Mouse (Mus musculus) cerebellum, adult 2 months (tissue): ENCODE measurements at regions not wholly inside any gene's neighbourhood (a gene's known extent, or its start where the extent isn't known, plus 50 kb on each side); places are given as distances from the start of the nearest gene placed in this dataset.

Source experiments
- DNase-seq, 2 experiments: peaks; one replicate each; pipeline ENCODE4 v3.0.0; 2021
- H3K27ac ChIP-seq: fragments of 200-500 bp; 2 replicates; pipeline ENCODE4 v1.5.1; 2012; ENCODE audit warnings: low read length, control low read depth, inconsistent platforms; ENCODE audit not compliant: insufficient read depth
- H3K27me3 ChIP-seq: fragments of 200-500 bp; 2 replicates; pipeline ENCODE4 v1.6.1; 2012; ENCODE audit warnings: inconsistent platforms, mild to moderate bottlenecking, low read length, moderate library complexity; ENCODE audit not compliant: control insufficient read depth, insufficient read depth
- H3K4me1 ChIP-seq: fragments of 200-500 bp; 2 replicates; pipeline ENCODE4 v1.6.1; 2011; ENCODE audit warnings: low read length; ENCODE audit not compliant: control insufficient read depth, insufficient read depth
- H3K4me3 ChIP-seq: fragments of 200-500 bp; replicated peaks from 2 replicates; pipeline ENCODE3; 2011; ENCODE audit warnings: mild to moderate bottlenecking, low read depth, low read length, control low read depth; ENCODE audit not compliant: insufficient read depth
- CTCF ChIP-seq: fragments of 200-500 bp; IDR thresholded peaks from 2 replicates; pipeline ENCODE4 v1.5.1; 2011; ENCODE audit warnings: low read depth, mild to moderate bottlenecking, control low read depth, low read length, moderate library complexity, borderline replicate concordance; ENCODE audit not compliant: insufficient read depth
- POLR2A ChIP-seq: fragments of 200-500 bp; IDR thresholded peaks from 2 replicates; pipeline ENCODE4 v1.6.1; 2011; ENCODE audit warnings: low read length, control low read depth, borderline replicate concordance; ENCODE audit not compliant: insufficient read depth
- WGBS: fragments of 180-500 bp; shearing (Covaris S2); methylation state at CpG from one replicate; pipeline ENCODE4 v1.1.7; 2018; 5-methylcytosine and 5-hydroxymethylcytosine counted together

GRCm38 (mm10) chr5:13066942-13067341 lies 58.3 kb upstream of the Sema3a start:
- Histone ChIP-seq H3K4me1 (no peaks in the 10 kb centered on the region), H3K27me3 (no peaks in the 10 kb centered on the region), H3K4me3 (no peak overlapping the region), H3K27ac (no peak overlapping the region)
- no peak for DNase-seq
- WGBS: 55% methylated on average over 3 of the region's 3 CpGs
- TF ChIP-seq CTCF (no peak), POLR2A (no peak)
